Mouse (Mus musculus): ENCODE results near the gene Carmil2. TPM values are rescaled to one million over a fixed set of nuclear protein-coding genes. Genes with fewer than 3 reads are reported as not detected.

Carmil2 gene
- polyA plus RNA-seq, 1 experiment from 2014 or later, result 0.27 TPM

- H3K27ac ChIP-seq (ENCODE audit: low read depth, low read length), result no peak overlapping the region
- ATAC-seq (replicated peaks; ENCODE audit: insufficient number of reproducible peaks, low FRiP score, low TSS enrichment), result no peak
- H3K4me2 ChIP-seq, result no peak overlapping the region
- H3K9me3 ChIP-seq (replicated peaks; ENCODE audit: control insufficient read depth, low read length), result no peaks in the 10 kb centered on the region
- no peak overlapping the region for H3K9ac ChIP-seq (ENCODE audit: low read depth, low read length)
- peaks cover 13% of the 10 kb centered on the region for H3K4me1 ChIP-seq (ENCODE audit: control insufficient read depth, insufficient read depth, low read length)
- H3K36me3 ChIP-seq (ENCODE audit: control insufficient read depth, insufficient read depth, low read length), result 0 out of 2 replicates have a peak, but pooled peaks cover 3% of the 10 kb centered on the region
- no peak overlapping the region for H3K4me3 ChIP-seq (ENCODE audit: low read depth, low read length)
- H3K27me3 ChIP-seq (ENCODE audit: control insufficient read depth, insufficient read depth, low read length), result peaks cover 24% of the 10 kb centered on the region
- 72% methylated on average over 14 of the region's 14 CpGs for WGBS (ENCODE audit: insufficient replicate concordance)
These were observed 4.9 kb downstream of the Carmil2 start for GRCm38 (mm10) chr8:105690978-105691377.

GRCm38 (mm10) chr8:105692449-105693182 lies 6.5 kb downstream of the Carmil2 start:
- Histone ChIP-seq H3K9ac (ENCODE audit: low read depth, low read length) (no peak overlapping the region), H3K4me2 (no peak overlapping the region), H3K9me3 (replicated peaks; ENCODE audit: control insufficient read depth, low read length) (no peaks in the 10 kb centered on the region), H3K4me1 (ENCODE audit: control insufficient read depth, insufficient read depth, low read length) (peaks cover 12% of the 10 kb centered on the region), H3K4me3 (ENCODE audit: low read depth, low read length) (no peak overlapping the region), H3K36me3 (ENCODE audit: control insufficient read depth, insufficient read depth, low read length) (0 out of 2 replicates have a peak, but pooled peaks cover 3% of the 10 kb centered on the region), H3K27ac (ENCODE audit: low read depth, low read length) (no peak overlapping the region), H3K27me3 (ENCODE audit: control insufficient read depth, insufficient read depth, low read length) (peaks cover 24% of the 10 kb centered on the region)
- WGBS (ENCODE audit: insufficient replicate concordance), result 90% methylated on average over 11 of the region's 11 CpGs
- ATAC-seq (replicated peaks; ENCODE audit: insufficient number of reproducible peaks, low FRiP score, low TSS enrichment), result no peak

- Histone ChIP-seq H3K36me3 (ENCODE audit: control insufficient read depth, insufficient read depth, low read length) (peaks cover 3% of the 10 kb centered on the region; the same call in 1 of the 2 replicates), H3K4me2 (peak overlapping the region; percentile 95), H3K27me3 (ENCODE audit: control insufficient read depth, insufficient read depth, low read length) (peaks cover 24% of the 10 kb centered on the region), H3K9me3 (replicated peaks; ENCODE audit: control insufficient read depth, low read length) (no peaks in the 10 kb centered on the region), H3K4me3 (ENCODE audit: low read depth, low read length) (peak overlapping the region; percentile 46), H3K9ac (ENCODE audit: low read depth, low read length) (0 out of 2 replicates have a peak overlapping the region, but pooled peaks have one; percentile 17), H3K4me1 (ENCODE audit: control insufficient read depth, insufficient read depth, low read length) (peaks cover 10% of the 10 kb centered on the region), H3K27ac (ENCODE audit: low read depth, low read length) (no peak overlapping the region)
- ATAC-seq (replicated peaks; ENCODE audit: insufficient number of reproducible peaks, low FRiP score, low TSS enrichment), result no peak
- WGBS (ENCODE audit: insufficient replicate concordance), result 5% methylated on average over 30 of the region's 30 CpGs
These were observed 7.6 kb downstream of the Carmil2 start for GRCm38 (mm10) chr8:105693648-105694047.

GRCm38 (mm10) chr8:105694051-105694799 lies 8.2 kb downstream of the Carmil2 start:
- Histone ChIP-seq H3K9ac (ENCODE audit: low read depth, low read length) (0 out of 2 replicates have a peak overlapping the region, but pooled peaks have one; percentile 17), H3K27ac (ENCODE audit: low read depth, low read length) (no peak overlapping the region)
- ATAC-seq (replicated peaks; ENCODE audit: insufficient number of reproducible peaks, low FRiP score, low TSS enrichment), result no peak

DNA sequence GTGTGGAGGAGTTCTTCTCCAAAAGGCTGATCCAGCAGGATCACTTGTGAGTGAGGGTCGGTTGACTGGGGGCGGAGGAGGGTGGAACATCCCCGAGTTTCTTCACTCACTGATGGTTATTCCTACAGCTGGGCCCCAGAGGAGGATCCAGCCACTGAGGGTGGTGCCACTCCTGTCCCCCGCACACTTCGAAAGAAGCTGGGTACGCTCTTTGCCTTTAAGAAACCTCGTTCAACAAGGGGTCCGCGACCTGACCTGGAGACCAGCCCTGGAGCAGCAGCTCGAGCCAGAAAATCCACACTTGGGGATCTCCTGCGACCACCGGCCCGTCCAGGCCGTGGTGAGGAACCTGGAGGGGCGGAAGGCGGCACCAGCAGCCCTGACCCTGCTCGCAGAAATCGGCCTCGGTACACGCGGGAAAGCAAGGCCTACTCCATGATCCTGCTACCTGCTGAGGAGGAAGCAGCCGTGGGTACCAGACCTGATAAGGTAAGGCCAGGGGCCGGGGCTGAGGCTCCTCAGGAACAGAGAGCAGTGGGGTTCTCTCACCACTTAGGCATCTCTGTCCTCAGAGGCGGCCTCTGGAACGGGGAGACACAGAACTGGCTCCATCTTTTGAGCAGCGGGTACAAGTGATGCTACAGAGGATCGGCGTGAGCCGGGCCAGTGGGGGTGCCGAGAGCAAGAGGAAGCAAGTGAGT lies 9.2 kb downstream of the Carmil2 start:
- Histone ChIP-seq H3K4me3 (ENCODE audit: low read depth, low read length) (no peak overlapping the region), H3K9ac (ENCODE audit: low read depth, low read length) (no peak overlapping the region), H3K9me3 (replicated peaks; ENCODE audit: control insufficient read depth, low read length) (no peaks in the 10 kb centered on the region), H3K36me3 (ENCODE audit: control insufficient read depth, insufficient read depth, low read length) (peaks cover 3% of the 10 kb centered on the region; the same call in 1 of the 2 replicates), H3K27me3 (ENCODE audit: control insufficient read depth, insufficient read depth, low read length) (peaks cover 21% of the 10 kb centered on the region), H3K27ac (ENCODE audit: low read depth, low read length) (no peak overlapping the region), H3K4me2 (no peak overlapping the region), H3K4me1 (ENCODE audit: control insufficient read depth, insufficient read depth, low read length) (peaks cover 14% of the 10 kb centered on the region)
- no peak for ATAC-seq (replicated peaks; ENCODE audit: insufficient number of reproducible peaks, low FRiP score, low TSS enrichment)
- WGBS (ENCODE audit: insufficient replicate concordance), result 72% methylated on average over 30 of the region's 30 CpGs

More at GRCm38 (mm10) chr8:105694051-105694799, 8.2 kb downstream of the Carmil2 start:
- Histone ChIP-seq H3K4me3 (ENCODE audit: low read depth, low read length) (peak overlapping the region; percentile 46), H3K4me2 (peak overlapping the region; percentile 95), H3K36me3 (ENCODE audit: control insufficient read depth, insufficient read depth, low read length) (peaks cover 3% of the 10 kb centered on the region; the same call in 1 of the 2 replicates), H3K4me1 (ENCODE audit: control insufficient read depth, insufficient read depth, low read length) (peaks cover 10% of the 10 kb centered on the region), H3K9me3 (replicated peaks; ENCODE audit: control insufficient read depth, low read length) (no peaks in the 10 kb centered on the region), H3K27me3 (ENCODE audit: control insufficient read depth, insufficient read depth, low read length) (peaks cover 24% of the 10 kb centered on the region)
- 9% methylated on average over 40 of the region's 40 CpGs for WGBS (ENCODE audit: insufficient replicate concordance)

DNA sequence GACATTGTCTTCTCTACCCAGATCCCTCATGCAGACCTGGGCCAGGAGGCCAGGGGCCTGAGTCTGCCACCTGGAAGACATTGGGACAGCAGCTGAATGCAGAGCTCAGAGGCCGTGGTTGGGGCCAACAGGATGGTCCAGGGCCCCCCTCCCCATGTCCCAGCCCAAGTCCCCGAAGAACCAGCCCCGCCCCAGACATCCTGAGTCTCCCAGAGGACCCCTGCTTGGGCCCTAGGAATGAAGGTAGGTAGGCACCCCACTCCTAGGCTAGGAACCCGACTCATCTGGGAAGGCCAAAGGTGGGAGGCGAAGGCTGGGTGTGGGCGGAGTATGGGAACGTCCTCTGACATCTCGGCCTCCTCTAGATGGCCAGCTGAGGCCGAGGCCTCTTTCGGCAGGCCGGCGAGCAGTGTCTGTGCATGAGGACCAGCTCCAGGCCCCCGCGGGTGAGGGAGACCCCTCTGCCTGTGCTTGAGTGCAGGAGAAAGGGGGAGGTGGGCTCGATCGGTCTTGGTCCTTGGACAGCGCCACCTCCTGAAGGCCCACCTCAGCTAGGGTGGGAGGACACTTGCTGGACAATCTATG lies 11.2 kb downstream of the Carmil2 start:
- Histone ChIP-seq H3K9me3 (replicated peaks; ENCODE audit: control insufficient read depth, low read length) (no peaks in the 10 kb centered on the region), H3K27me3 (ENCODE audit: control insufficient read depth, insufficient read depth, low read length) (peaks cover 15% of the 10 kb centered on the region)
- 87% methylated on average over 17 of the region's 17 CpGs for WGBS (ENCODE audit: insufficient replicate concordance)

DNA sequence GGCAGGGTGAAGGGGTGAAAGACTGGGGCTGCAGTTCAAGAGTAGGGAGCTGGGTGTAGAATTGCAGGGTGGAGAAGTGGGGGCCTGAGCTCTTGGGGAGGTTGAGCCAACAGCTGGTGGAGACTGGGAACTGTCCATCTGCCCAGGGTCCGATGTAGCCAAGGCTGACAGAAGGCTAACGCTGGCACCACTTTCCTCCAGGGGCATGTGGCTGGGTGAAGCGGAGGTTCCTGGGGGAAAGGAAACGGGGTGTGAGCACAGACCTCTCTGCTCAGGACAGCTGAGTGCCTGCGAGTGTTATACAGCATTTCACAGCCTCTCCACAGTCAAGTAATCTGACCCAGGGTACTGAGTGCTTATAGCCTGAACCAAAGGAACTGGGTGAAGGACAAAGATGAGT lies 12.7 kb downstream of the Carmil2 start:
- WGBS (ENCODE audit: insufficient replicate concordance), result 89% methylated on average over 5 of the region's 5 CpGs
- no peak for ATAC-seq (replicated peaks; ENCODE audit: insufficient number of reproducible peaks, low FRiP score, low TSS enrichment)

More for the DNA sequence above, 11.2 kb downstream of the Carmil2 start:
- Histone ChIP-seq H3K36me3 (ENCODE audit: control insufficient read depth, insufficient read depth, low read length) (peaks cover 3% of the 10 kb centered on the region; the same call in 1 of the 2 replicates), H3K4me2 (no peak overlapping the region), H3K4me3 (ENCODE audit: low read depth, low read length) (no peak overlapping the region), H3K4me1 (ENCODE audit: control insufficient read depth, insufficient read depth, low read length) (peaks cover 23% of the 10 kb centered on the region), H3K27ac (ENCODE audit: low read depth, low read length) (no peak overlapping the region), H3K9ac (ENCODE audit: low read depth, low read length) (no peak overlapping the region)
- no peak for ATAC-seq (replicated peaks; ENCODE audit: insufficient number of reproducible peaks, low FRiP score, low TSS enrichment)

More for the DNA sequence above, 12.7 kb downstream of the Carmil2 start:
- Histone ChIP-seq H3K4me3 (ENCODE audit: low read depth, low read length) (no peak overlapping the region), H3K36me3 (ENCODE audit: control insufficient read depth, insufficient read depth, low read length) (peaks cover 3% of the 10 kb centered on the region; the same call in 1 of the 2 replicates), H3K4me2 (no peak overlapping the region), H3K9ac (ENCODE audit: low read depth, low read length) (no peak overlapping the region), H3K27me3 (ENCODE audit: control insufficient read depth, insufficient read depth, low read length) (peaks cover 13% of the 10 kb centered on the region), H3K4me1 (ENCODE audit: control insufficient read depth, insufficient read depth, low read length) (peaks cover 21% of the 10 kb centered on the region), H3K27ac (ENCODE audit: low read depth, low read length) (no peak overlapping the region), H3K9me3 (replicated peaks; ENCODE audit: control insufficient read depth, low read length) (no peaks in the 10 kb centered on the region)

Data from heart, embryonic 11.5 days (tissue).